Mouse (Mus musculus) A20 (cell line): ENCODE measurements around the gene Lypd6b.

ENCODE experiments used
- DNase-seq: peaks from one replicate; pipeline ENCODE4 v3.0.0-alpha.2; 2011; ENCODE audit warnings: low read depth, low spot score

Gene Lypd6b

GRCm38 (mm10) chr2:49822312-49822711 is 34.8 kb downstream of the Lypd6b start:
- no peak for DNase-seq

DNA sequence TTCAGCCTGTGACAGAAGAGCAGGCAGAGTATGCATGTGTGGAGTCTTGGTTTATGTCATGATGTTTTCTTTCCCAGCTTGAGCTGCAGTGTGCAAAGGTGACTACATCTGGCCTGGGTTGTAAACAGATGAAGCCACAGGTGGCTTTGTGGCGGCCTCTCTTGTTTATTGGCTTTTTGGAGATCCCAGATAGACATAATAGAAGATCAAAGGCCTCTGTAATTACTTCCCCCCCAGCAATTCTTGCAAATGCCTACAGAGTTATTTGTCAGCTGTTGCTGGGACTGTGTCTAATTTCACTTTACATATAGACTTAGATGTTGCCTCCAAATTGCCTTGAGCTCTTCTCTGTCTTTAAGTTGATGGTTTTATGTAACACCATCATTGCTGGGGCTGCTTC is 38.1 kb downstream of the Lypd6b start:
- DNase-seq: no peak

GRCm38 (mm10) chr2:49827756-49828155 is 40.3 kb downstream of the Lypd6b start:
- DNase-seq: no peak

DNA sequence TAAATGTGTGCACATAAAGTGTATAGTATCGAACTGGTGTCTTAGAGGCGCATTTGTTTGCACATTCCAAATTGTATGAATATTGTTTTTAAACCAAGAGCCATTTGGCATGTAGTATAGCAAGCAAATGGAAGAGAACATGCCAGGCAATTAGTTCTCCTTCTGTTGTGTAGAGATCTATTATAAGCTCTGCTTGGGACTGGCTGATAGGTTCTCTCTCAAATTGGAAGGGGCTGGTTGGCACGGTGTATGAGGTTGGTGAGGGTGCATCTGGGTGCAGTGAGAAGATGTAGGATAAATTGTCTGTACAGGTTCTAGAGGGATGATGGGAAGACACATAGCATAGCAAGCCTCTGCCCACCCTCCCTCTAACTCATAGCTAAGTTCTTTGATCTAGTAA is 42.9 kb downstream of the Lypd6b start:
- DNase-seq: no peak

GRCm38 (mm10) chr2:49832277-49832803 is 44.9 kb downstream of the Lypd6b start:
- no peak for DNase-seq

DNA sequence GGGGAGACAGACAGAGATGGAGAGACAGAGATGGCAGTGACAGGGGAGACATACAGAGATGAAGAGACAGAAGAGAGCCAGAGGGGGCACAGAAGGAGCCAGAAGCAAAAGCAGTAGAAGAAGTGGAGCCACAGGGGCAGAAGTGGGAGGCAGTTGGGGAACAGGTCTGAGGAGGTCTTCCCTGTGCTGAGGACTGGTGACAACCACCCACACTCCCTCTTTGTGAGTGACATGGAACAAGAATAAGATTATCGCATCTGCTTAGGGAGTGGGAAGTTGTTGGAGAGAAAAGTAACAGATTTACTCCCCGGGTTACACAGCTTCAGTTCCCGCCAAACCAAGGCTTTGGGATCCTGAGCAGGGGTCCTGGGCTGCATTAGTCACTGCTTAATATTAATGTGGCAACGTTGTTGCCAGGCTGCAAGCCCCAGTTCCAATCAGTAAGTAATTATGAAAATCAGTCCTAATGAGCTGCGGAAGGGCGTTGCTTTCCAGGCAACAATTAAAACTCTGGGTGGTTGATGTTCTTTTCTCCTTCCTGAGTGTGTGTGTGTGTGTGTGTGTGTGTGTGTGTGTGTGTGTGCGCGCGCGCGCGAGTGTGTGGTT is 50.1 kb downstream of the Lypd6b start:
- no peak for DNase-seq

DNA sequence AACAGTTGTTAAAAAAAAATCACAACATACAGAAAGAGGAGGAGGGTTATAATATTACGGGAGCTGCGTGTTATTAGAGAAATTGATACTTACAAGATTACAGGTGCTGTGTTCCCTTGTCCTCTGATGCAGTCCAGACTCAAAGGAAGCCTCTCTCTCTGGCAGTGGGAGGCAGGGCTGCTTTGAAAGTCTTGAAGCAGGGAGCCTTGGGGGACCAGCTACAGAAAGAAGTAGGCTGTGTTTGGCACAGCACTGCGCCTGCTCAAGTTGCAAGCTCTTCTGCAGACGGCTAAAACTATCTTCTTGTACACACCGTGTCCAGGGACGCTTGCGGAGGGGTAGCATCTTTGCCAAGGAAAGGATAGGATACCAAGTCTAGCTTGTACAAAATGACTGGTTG is 51.1 kb downstream of the Lypd6b start:
- no peak for DNase-seq

DNA sequence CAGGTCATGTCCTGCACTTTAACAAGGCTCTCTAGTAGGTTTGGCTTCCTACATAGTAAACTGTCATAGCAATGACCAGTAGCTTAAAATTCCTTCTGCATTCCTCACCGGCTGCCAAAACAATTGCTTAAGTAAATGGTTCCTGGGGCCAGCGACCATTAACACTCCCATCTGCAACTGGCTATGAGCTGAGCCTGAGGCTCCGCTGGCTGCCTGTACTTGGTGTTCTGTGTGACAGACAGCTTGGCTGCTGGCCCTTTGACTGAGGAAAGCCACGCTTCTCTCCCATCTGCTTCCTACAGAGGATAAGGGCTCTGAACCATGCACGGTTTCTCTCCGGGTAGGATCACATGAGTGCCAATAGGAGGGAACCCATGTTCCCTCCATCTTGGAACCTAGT is 53.1 kb downstream of the Lypd6b start:
- DNase-seq: no peak

DNA sequence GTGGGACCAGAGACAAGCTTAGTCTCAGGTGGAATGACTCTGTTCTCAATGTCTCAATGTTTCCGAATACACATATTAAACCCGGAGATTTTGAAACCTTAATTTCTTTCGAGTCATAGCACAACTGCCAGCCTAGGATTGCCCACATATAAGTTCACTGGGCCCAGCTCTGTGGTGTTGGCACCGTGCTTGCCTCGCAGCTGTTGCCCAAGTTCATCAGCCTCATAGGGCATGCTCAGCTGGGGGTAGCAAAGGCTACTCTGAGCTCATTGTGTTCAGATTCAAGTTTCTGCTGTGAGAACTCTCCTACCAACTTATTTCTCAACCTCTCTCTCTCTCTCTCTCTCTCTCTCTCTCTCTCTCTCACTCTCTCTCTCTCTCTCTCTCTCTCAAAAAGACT is 53.6 kb downstream of the Lypd6b start:
- DNase-seq: no peak

DNA sequence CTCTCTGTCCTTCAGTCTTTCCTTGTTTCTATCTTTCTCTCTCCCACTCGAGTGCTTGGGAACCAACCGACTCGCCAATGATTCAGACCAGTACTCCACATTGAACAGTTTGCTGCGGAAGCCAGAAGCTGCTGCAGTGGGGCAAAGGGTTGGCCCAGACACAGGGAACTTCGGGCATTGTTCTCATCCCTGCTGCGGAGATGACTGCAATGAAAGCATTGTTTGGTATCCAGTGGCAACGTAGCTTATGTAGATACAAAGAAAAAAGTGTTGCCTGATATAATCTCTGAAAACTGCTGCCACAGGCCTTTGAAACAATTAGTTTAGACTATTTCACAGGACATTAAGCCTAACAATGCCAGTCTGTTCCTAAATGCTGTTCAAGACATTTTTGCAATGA is 57.6 kb downstream of the Lypd6b start:
- no peak for DNase-seq

- DNase-seq: no peak
Measured at GRCm38 (mm10) chr2:49846097-49846496, 58.6 kb downstream of the Lypd6b start.

- no peak for DNase-seq
Measured at GRCm38 (mm10) chr2:49846880-49847279, 59.4 kb downstream of the Lypd6b start.

- no peak for DNase-seq
Measured at GRCm38 (mm10) chr2:49847831-49848230, 60.3 kb downstream of the Lypd6b start.

DNA sequence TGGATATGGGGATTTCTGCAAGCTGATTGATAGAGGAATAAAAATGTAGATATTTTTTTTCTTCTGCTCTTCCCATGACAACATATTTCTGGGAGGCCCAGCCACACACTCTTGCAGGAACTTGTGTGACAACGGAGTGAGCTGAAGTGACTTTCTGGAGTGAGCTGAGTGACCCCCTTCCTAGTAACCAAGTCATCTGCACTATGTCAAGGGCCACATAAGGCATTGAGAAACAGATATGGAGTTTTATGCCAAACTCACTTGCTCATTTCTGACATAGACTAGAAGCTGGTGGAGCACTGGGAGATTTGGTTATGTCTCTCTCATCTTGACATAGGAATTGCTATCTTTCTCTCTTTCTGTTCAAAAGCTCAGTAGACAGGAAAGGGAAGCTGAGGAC is 62.3 kb downstream of the Lypd6b start:
- no peak for DNase-seq

DNA sequence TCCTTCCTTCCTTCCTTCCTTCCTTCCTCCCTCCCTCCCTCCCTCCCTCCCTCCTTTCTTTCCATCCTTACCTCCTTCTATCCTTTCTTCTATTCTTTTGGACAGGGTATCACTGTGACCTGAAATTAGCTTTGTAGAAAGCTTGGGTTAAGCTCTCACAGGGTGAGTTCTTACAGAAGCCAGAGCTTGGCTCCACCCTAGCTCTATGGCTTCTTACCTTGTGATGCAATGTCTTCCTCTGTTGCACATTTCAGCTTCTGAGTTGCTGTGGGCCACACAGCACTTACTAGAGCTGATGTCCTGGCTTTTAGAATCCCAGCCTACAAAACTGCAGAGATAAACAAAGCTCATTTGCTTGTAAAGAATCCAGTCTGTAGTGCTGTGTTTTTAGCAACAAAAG is 64.5 kb downstream of the Lypd6b start:
- no peak for DNase-seq

- DNase-seq: no peak
Measured at GRCm38 (mm10) chr2:49856161-49856564, 68.7 kb downstream of the Lypd6b start.

- no peak for DNase-seq
Measured at GRCm38 (mm10) chr2:49856584-49856983, 69.1 kb downstream of the Lypd6b start.

GRCm38 (mm10) chr2:49860219-49860962 is 72.9 kb downstream of the Lypd6b start:
- DNase-seq: no peak

- DNase-seq: no peak
Measured at GRCm38 (mm10) chr2:49860969-49861592, 73.6 kb downstream of the Lypd6b start.

DNA sequence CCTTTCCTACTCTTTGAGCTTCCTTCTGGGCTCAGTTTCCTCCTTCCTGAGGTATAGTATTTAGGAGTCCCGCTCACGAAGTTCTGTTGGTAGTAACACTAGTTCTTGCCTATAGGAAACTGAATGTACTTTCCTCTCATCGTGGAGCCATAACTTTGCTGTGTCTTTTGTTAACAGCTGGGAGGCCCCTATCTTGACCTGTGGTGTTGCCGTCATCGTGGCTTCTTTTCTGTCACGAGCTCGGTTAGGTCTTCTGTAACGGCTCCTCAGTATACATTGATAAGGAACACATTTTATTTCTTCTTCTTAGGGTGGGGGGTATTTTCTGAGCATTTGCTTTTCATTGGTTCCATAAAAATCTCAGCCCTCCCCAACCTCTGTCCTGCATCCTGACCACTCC is 74.2 kb downstream of the Lypd6b start:
- no peak for DNase-seq

DNA sequence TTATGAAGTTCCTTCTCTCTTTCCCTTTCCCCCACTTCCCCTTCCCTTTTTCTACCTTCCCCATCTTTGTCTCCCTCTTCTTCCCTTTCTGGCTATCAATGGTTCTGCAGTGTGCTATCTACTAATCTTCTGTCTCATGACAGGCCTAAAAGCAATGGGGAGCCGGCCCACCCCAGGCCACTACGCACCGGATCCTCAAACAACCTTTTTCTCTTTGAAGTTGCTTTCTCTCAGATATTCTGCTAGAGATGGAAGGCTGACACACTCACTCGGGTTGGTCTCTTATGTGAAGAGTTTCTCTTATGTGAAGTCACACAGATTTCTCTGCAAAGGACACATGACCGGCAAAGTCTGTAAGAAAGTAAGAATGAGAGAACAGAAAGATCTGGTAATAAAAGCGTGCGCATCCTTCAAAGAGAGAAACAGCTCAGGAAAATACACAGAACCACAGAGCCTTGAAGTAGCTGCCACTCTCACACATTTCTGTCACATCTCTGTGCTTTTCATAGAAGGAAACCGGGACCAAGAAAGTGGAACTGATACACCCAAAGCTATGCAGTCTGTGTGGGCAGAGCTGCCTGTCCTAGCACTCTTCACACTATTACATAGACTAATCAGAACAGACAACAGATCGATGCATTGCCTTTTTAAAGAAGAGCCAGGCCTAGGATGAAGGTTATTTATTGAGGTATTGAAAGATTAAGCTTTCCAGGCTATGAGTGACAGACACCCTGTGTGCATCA is 80.8 kb downstream of the Lypd6b start:
- DNase-seq: no peak

GRCm38 (mm10) chr2:49869044-49869443 is 81.6 kb downstream of the Lypd6b start:
- no peak for DNase-seq
